Mouse (Mus musculus) neural tube, embryonic 11.5 days (tissue): ENCODE data around the gene Zzz3. TPM values are rescaled to one million over a fixed set of nuclear protein-coding genes. Genes with fewer than 3 reads are reported as not detected.
A peak's percentile ranks its signal among the peaks of the same experiment; 100 is the strongest.

Source experiments
- ATAC-seq: fragments of 200-750 bp; cut with Nextera tagmentation; 2 replicates; pipeline ENCODE4 v1.8.0; 2017; ENCODE audit warnings: moderate number of reproducible peaks, mild to moderate bottlenecking, moderate TSS enrichment, moderate library complexity; ENCODE audit not compliant: insufficient read depth, low FRiP score, low TSS enrichment
- DNase-seq: peaks from one replicate; pipeline ENCODE4 v3.0.0-alpha.2; 2015; ENCODE audit warnings: low spot score
- H3K27ac ChIP-seq: fragments of 300-500 bp; sonication (generic); 2 replicates; pipeline ENCODE4 v1.5.1; 2014; ENCODE audit warnings: low read depth, mild to moderate bottlenecking, low read length
- H3K27me3 ChIP-seq: fragments of 300-500 bp; sonication (generic); 2 replicates; pipeline ENCODE4 v1.6.1; 2014; ENCODE audit warnings: mild to moderate bottlenecking, low read length, mixed read lengths; ENCODE audit not compliant: control insufficient read depth, insufficient read depth
- H3K36me3 ChIP-seq: fragments of 300-500 bp; sonication (generic); 2 replicates; pipeline ENCODE4 v1.6.1; 2014; ENCODE audit warnings: mild to moderate bottlenecking, low read length, moderate library complexity, mixed read lengths; ENCODE audit not compliant: control insufficient read depth, insufficient read depth
- H3K4me1 ChIP-seq: fragments of 300-500 bp; sonication (generic); 2 replicates; pipeline ENCODE4 v1.6.1; 2014; ENCODE audit warnings: low read length, mixed read lengths; ENCODE audit not compliant: control insufficient read depth, insufficient read depth
- H3K4me2 ChIP-seq: fragments of 300-500 bp; sonication (generic); 2 replicates; pipeline ENCODE4 v1.6.1; 2014; ENCODE audit warnings: low read depth, mild to moderate bottlenecking, moderate library complexity
- H3K4me3 ChIP-seq: fragments of 300-500 bp; sonication (generic); 2 replicates; pipeline ENCODE4 v1.5.1; 2014; ENCODE audit warnings: low read depth, low read length
- H3K9ac ChIP-seq: fragments of 300-500 bp; sonication (generic); 2 replicates; pipeline ENCODE4 v1.6.1; 2014; ENCODE audit warnings: mild to moderate bottlenecking, low read length
- H3K9me3 ChIP-seq: fragments of 300-500 bp; sonication (generic); 2 replicates; pipeline ENCODE4 v1.6.1; 2016; ENCODE audit warnings: low read length; ENCODE audit not compliant: control insufficient read depth
- WGBS: fragments of 180-500 bp; shearing (Covaris S2); extraction: QIAGEN DNeasy Blood & Tissue Kit; methylation state at CpG from one replicate; pipeline ENCODE4 v1.1.7; 2014; 5-methylcytosine and 5-hydroxymethylcytosine counted together
- polyA plus RNA-seq: library from polyadenylated mRNA; unstranded; fragments of >200 nt; fragmentation: Nextera tagmentation; extraction: Ambion mirVana; gene quantifications from 2 replicates; pipeline ENCODE4 v1.2.1, GENCODE M21; 2014

The Zzz3 gene
- polyA plus RNA-seq, 1 experiment from 2014 or later = 64.6 TPM

DNA sequence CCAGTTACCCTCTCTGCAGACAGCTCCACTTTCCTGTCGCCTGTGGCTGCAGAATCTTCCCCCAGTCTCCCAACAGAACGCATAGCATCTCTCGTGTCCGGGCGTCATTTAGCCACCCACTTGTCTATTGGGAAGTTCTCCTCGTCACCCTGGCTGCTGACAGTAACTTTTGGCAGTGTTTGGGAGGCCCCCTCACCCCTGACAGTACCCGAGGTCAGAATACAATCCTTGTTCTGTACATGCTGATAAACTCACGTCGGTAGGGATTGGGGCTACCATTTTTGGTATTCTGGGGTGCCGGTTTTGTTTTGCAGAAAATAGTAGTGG lies 1.7 kb downstream of the Zzz3 start:
- DNase-seq = no peak
- H3K36me3 ChIP-seq = no peaks in the 10 kb centered on the region
- H3K4me3 ChIP-seq = peak overlapping the region; percentile 80
- peak overlapping the region; percentile 97 for H3K9ac ChIP-seq
- H3K27me3 ChIP-seq = no peaks in the 10 kb centered on the region
- H3K4me1 ChIP-seq = peaks cover 8% of the 10 kb centered on the region; the same call in 1 of the 2 replicates
- H3K27ac ChIP-seq = peak overlapping the region; percentile 99
- H3K4me2 ChIP-seq = peak overlapping the region; percentile 74
- no peaks in the 10 kb centered on the region for H3K9me3 ChIP-seq
- peak; percentile 5; the same call in 1 of the 2 replicates for ATAC-seq
- 3% methylated on average over 9 of the region's 10 CpGs for WGBS

GRCm38 (mm10) chr3:152397335-152397940 lies 2.2 kb downstream of the Zzz3 start:
- Histone ChIP-seq H3K4me1 (peaks cover 10% of the 10 kb centered on the region; the same call in 1 of the 2 replicates), H3K4me2 (peak overlapping the region; percentile 74), H3K36me3 (no peaks in the 10 kb centered on the region), H3K9ac (peak overlapping the region; percentile 97), H3K4me3 (peak overlapping the region; percentile 80), H3K9me3 (no peaks in the 10 kb centered on the region), H3K27ac (no peak overlapping the region), H3K27me3 (no peaks in the 10 kb centered on the region)
- ATAC-seq = no peak
- 67% methylated on average over 9 of the region's 9 CpGs for WGBS
- no peak for DNase-seq

GRCm38 (mm10) chr3:152400441-152400840 lies 5.2 kb downstream of the Zzz3 start:
- ATAC-seq (no peak), DNase-seq (no peak)
- WGBS = 86% methylated on average over 5 of the region's 5 CpGs
- H3K27me3 ChIP-seq = no peaks in the 10 kb centered on the region
- no peaks in the 10 kb centered on the region for H3K9me3 ChIP-seq
- H3K4me2 ChIP-seq = no peak overlapping the region
- H3K9ac ChIP-seq = no peak overlapping the region
- no peak overlapping the region for H3K27ac ChIP-seq
- no peaks in the 10 kb centered on the region for H3K36me3 ChIP-seq
- H3K4me3 ChIP-seq = no peak overlapping the region
- peaks cover 6% of the 10 kb centered on the region; the same call in 1 of the 2 replicates for H3K4me1 ChIP-seq

DNA sequence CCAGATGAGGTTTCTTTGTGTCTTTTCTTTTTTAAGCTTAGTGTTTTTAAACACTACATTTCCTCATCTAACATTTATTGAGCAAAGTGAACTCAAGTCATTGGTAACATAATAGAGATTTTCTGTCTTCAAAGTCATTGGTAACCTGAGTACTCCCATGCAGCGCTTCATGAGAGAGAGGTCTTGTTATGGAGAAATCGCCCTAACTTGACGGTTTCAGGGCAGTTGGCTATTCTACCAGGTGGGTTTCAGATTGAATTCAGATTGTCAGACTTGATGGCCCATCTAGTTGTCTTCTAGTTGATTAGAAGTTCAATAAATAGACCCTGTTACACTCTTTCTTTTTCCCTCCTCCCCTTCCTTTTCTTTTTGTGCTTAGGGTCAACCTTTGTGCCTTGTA lies 5.6 kb downstream of the Zzz3 start:
- H3K27ac ChIP-seq = no peak overlapping the region
- H3K4me1 ChIP-seq = peaks cover 6% of the 10 kb centered on the region; the same call in 1 of the 2 replicates
- no peak overlapping the region for H3K9ac ChIP-seq
- H3K4me3 ChIP-seq = no peak overlapping the region
- ATAC-seq = no peak
- no peaks in the 10 kb centered on the region for H3K9me3 ChIP-seq
- no peaks in the 10 kb centered on the region for H3K27me3 ChIP-seq
- WGBS = 75% methylated on average over 3 of the region's 3 CpGs
- DNase-seq = no peak
- no peak overlapping the region for H3K4me2 ChIP-seq
- H3K36me3 ChIP-seq = no peaks in the 10 kb centered on the region

- 0 out of 2 replicates have a peak overlapping the region, but pooled peaks have one; percentile 14 for H3K27ac ChIP-seq
- H3K27me3 ChIP-seq = no peaks in the 10 kb centered on the region
- no peak overlapping the region for H3K4me3 ChIP-seq
- H3K4me2 ChIP-seq = no peak overlapping the region
- H3K4me1 ChIP-seq = peaks cover 6% of the 10 kb centered on the region; the same call in 1 of the 2 replicates
- DNase-seq = peak; percentile 39
- no peak overlapping the region for H3K9ac ChIP-seq
- ATAC-seq = no peak
- H3K9me3 ChIP-seq = no peaks in the 10 kb centered on the region
- no peaks in the 10 kb centered on the region for H3K36me3 ChIP-seq
- 82% methylated on average over 7 of the region's 7 CpGs for WGBS
These were observed 6.8 kb downstream of the Zzz3 start for GRCm38 (mm10) chr3:152401964-152402670.

DNA sequence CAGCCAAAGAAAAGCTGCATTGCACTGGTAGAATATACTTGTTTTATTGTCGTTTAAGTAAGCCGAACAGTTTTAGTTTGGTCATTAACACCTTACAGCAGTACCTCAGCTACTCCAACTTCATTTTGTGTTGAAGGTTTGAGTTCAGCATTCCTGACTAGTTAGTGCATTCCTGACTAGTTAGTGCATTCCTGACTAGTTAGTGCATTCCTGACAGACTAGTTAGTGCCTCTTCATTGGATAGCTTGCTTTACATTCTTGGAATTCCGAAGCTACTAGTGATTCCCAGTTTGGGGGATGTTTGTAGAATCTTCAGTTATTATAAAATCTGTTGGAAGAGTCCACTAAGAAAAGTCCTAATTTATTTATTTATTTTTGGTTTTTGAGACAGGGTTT lies 7.4 kb downstream of the Zzz3 start:
- no peak overlapping the region for H3K4me2 ChIP-seq
- H3K9ac ChIP-seq = no peak overlapping the region
- H3K27ac ChIP-seq = no peak overlapping the region
- H3K27me3 ChIP-seq = no peaks in the 10 kb centered on the region
- 93% methylated on average over 3 of the region's 3 CpGs for WGBS
- 0 out of 2 replicates have a peak, but pooled peaks cover 2% of the 10 kb centered on the region for H3K4me1 ChIP-seq
- no peaks in the 10 kb centered on the region for H3K9me3 ChIP-seq
- no peaks in the 10 kb centered on the region for H3K36me3 ChIP-seq
- ATAC-seq (no peak), DNase-seq (no peak)
- no peak overlapping the region for H3K4me3 ChIP-seq

DNA sequence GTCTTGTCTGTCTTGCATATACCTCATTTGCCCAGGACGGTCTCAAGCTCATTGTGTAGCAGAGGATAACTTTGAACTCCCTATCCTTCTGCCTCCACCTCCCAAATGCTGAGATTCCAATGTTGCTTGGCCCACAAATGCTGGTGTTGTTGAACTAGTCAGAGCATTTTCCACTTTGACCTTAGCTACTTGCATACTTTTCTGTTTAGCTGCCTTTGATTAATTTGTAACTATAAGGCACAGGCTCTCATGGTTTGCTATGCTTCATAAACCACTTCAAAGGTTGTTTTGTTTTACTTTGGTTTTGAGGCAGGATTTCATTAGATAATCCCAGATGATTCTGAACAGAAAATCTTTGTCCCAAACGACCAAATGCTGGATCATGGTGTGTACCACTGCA lies 8.6 kb downstream of the Zzz3 start:
- WGBS = 87% methylated on average over 2 of the region's 2 CpGs
- Histone ChIP-seq H3K9me3 (no peaks in the 10 kb centered on the region), H3K27ac (no peak overlapping the region), H3K4me1 (0 out of 2 replicates have a peak, but pooled peaks cover 2% of the 10 kb centered on the region), H3K9ac (no peak overlapping the region), H3K4me2 (no peak overlapping the region), H3K4me3 (no peak overlapping the region), H3K27me3 (no peaks in the 10 kb centered on the region), H3K36me3 (no peaks in the 10 kb centered on the region)
- DNase-seq (no peak), ATAC-seq (no peak)

GRCm38 (mm10) chr3:152405420-152405819 lies 10.1 kb downstream of the Zzz3 start:
- Histone ChIP-seq H3K27ac (no peak overlapping the region), H3K36me3 (no peaks in the 10 kb centered on the region), H3K9me3 (no peaks in the 10 kb centered on the region), H3K4me1 (0 out of 2 replicates have a peak, but pooled peaks cover 2% of the 10 kb centered on the region), H3K9ac (no peak overlapping the region), H3K4me3 (no peak overlapping the region), H3K4me2 (no peak overlapping the region), H3K27me3 (no peaks in the 10 kb centered on the region)
- no peak for DNase-seq
- WGBS = 96% methylated on average over 7 of the region's 7 CpGs
- ATAC-seq = no peak
